Mouse (Mus musculus) layer of hippocampus, adult 8-10 months (tissue): ENCODE measurements around the gene Dnah1. TPM values are rescaled to one million over a fixed set of nuclear protein-coding genes. Genes with fewer than 3 reads are reported as not detected.

Source experiments
- DNase-seq, 2 experiments: peaks; one replicate each; pipeline ENCODE4 v3.0.0; 2022; ENCODE audit warnings: low spot score in 2 of 2
- total RNA-seq, 4 experiments: library from RNA; stranded (reverse); gene quantifications; 2 replicates each; pipeline ENCODE4 v1.2.4; 2022

Gene Dnah1
- total RNA-seq, 4 experiments from 2014 or later: 4.4 to 6.4 (median 5.9) TPM

DNA sequence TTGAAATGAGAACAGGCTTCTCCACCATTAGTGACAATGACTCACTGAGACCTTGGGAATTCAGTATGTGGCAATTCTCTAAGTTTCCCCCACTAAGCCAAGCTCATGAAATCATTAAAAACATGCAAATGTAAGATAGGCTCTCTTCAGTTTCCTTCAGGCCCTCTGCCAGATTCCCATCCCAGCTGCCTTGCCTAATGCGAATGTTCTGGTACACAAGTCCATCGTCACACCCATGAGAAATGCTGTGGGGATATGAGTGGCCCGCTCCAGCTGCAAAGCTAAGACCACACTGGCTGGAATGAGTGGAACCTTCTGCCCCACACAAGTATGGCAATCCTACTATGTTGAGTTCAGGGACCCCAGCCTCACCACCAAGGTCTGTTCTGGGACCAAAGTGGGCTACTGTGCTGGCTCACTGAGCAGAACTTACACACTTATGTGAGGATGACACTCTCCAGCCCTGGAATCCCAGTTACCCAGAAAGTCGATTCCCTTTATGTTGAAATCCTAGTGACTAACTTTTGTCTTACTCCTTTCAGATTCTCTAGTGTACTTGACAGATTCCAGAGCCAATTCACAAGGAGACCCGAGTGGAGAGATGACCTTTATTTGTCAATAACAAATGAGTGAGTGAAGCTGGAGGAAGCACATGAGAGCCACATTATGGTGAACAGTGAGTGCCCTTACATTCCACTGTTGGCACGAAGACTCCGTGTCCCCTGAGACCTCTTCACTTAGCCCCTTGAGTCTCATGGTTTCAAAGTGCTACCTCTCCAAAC lies 86.4 kb downstream of the Dnah1 start:
- DNase-seq: no peak

DNA sequence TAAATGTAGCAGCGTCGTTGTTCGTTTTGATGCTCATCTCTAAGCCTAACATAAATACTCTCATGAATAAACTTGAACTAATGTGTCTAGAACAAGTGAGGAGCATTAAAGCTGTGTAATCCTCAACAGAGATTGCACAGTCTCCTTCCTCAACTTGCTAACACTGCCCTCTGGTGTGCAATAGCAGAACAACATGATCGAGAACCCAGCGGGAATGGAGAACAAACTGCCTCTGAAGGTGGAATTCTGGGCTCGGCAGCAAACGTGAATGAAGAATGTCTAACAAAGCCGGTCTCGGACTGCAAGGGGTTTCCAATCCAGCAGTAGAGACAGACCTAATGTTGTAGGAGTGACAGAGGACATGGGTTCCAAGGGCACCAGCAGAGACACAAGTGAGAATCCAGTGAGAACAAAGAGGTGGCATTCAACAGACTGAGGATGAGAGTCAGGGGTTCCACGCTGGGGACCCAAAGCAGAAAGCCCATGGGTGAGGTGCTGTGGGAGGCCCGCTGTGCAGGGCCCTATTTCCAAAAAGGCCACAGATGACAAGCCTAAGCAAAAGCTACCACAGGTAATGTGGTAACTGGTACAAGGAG lies 89.6 kb downstream of the Dnah1 start:
- peak; percentile 48 to 85 for DNase-seq

DNA sequence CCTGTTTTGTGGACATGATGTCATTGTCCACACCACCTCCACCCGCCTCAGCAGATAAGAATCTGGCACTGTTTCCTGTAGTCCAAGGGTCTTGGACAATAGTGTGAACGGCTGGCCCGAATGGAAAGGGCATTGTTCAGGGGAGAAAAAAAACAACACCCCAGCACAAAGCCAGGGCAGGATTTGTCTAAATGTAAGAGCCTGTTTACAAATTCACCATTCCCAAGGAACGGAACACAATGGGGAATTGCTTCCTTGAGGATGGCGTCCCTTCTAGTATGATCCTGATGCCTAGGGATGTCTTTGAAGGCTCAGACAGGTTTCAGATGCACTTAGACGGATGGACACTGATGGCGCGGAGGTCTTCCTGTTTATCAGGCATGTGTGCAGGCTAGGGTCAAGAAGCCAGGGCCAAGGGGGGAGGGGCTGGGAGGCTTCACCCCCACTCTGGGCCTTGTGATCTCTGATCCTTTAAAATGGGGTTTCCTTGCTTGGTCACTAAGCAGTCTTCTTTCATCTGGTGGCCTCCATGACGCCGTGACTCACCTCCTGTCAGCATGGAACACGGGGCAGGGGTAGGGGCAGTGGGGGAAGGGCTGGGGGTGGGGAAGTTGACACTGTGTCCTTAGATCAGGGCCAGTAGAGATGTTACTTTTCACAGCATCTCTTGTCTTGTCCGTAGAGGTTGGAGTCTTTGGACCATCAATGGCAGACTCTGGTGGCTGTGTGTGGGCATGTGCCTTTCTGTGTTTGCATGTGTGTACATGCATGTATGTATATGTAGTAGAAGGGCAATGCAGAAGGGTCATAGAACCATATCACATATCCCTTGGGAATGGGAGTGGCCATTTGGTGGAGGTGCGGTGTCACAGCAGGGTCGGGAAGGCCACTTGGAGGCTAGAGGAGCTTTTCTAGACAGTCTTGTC lies 90.4 kb downstream of the Dnah1 start:
- DNase-seq: no peak

DNA sequence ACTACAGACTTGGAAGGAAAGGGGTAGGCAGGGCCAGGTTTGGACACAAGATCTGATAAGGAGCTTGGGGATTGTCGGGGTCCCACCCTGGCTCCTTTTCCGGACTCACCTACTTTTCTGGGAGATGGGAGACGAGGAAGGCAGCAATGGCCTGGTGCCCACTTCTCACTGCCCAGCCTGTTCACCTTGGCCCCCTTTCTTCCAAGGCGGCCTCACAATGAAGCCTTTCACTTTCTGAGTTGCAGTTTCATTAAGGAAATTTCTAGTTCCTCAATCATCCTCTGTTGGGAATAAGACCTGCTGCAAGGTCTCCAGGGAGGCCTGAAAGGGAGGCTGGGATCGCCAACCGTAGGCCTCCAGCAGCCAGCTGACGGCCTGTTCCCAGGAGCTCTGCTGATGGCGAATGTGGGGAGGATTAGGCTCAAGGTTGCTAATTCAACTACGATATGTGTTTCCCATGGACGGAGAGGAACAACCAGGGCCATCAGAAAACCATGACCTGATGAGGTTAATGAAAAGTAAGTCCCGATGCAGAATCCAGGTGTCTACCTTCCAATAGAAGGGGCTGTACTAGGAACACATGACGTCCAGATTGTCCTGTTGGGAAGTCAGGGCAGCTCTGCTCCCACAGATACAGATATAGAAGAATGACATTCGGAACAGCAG lies 91.2 kb downstream of the Dnah1 start:
- DNase-seq: no peak

DNA sequence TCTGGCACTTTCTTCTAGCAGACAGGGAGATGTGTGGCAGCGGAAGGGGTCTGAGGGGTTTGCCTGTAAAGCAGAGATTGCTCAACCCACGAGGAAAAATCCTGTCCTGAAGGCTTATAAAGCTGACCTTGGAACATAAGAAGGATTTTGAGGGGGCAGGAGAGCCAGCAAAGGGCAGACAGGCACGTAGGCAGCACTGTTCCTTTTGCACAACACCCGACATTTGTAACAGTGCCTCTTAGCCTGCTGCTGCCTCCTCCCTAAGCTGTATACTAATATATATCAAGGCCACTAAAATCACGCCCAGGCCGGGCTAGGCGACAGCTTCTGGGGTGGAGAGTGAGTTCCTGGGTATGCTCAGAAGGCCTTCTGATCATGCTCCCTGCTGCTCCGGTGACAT lies 93.3 kb downstream of the Dnah1 start:
- DNase-seq: no peak

DNA sequence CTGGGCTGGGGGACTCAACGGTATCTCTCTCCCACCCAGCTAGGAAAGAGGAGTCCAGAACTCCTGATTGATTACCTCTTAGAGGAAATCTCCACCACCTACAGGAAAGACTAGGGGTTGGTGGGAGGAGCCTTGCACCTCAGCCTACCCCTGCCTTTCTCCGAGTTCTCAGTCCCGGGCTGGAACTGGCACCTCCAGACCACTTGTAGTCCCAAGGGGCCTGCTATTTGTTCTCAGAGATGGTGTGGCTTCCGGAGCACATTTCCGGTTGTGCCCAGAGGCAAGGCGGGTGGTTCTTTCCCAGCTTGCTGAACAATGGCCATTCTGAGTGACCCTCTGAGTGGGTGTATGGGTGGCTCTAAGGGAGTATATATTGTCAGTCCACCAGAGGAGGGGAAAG lies 95.5 kb downstream of the Dnah1 start:
- no peak for DNase-seq

DNA sequence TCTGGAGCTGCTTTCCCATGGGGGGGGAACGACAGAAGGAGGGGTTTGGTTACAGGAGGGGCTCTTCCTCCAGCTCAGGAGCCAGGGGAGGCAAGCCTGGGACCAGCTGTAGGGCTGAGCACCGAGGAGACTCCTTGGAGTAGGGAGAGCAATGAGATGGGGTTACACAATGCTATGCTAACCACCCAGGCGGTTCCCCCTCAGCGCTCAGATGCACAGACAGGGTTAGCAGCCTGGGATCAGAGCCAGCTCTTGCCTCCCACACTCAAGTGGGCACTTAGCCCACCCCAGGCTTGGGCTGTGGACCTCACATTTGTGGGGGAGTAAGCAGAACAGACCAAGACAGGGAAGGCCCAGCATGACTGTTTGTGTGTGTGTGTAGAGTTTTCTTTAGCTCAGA lies 96.7 kb downstream of the Dnah1 start:
- DNase-seq: peak; percentile 48 to 53

DNA sequence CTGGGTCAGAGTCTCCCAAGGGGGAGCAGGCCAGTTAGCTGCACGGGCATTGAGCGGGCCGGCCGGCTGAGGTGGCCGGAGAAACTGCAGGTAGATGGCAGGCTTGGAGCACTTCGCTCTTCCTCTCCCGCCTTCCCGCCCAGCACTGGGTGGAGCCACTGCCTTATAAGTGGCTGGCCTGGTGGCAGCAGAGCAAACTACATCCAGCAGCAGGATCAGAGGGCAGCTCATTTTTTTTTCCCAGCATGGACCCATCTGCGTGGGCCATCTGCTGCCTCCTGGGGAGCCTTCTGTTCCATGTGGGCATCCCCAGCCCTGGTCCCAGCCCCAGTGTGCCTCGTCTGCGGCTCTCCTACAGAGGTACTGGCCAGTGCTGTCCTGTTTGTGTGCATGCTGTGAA lies 106.0 kb downstream of the Dnah1 start, which contains the start of gene Sema3g:
Sema3g (plus strand) TSS at position 195 of the 400 bp plus-strand sequence.
- DNase-seq: no peak

DNA sequence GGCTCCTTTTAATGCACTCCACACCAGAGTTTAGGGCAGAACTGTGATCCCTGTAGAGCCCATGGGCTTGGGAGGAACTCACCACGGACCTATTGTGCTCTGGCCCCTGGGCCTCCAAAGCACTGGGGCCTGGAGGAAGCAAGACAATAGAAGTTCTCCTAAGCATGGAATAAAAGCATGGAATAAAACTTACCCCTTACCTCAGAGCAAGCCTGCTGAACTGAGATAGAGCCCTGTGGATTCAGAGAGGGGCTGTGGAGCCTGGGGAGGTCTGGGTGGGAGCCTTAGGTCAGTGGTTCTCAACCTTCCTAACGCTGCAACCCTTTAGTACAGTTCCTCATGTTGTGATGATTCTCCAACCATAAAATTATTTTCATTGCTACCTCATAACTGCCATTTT lies 106.8 kb downstream of the Dnah1 start, which contains the start of gene Nisch:
Nisch (minus strand) TSS at position 101 of the 400 bp plus-strand sequence.
- no peak for DNase-seq

DNA sequence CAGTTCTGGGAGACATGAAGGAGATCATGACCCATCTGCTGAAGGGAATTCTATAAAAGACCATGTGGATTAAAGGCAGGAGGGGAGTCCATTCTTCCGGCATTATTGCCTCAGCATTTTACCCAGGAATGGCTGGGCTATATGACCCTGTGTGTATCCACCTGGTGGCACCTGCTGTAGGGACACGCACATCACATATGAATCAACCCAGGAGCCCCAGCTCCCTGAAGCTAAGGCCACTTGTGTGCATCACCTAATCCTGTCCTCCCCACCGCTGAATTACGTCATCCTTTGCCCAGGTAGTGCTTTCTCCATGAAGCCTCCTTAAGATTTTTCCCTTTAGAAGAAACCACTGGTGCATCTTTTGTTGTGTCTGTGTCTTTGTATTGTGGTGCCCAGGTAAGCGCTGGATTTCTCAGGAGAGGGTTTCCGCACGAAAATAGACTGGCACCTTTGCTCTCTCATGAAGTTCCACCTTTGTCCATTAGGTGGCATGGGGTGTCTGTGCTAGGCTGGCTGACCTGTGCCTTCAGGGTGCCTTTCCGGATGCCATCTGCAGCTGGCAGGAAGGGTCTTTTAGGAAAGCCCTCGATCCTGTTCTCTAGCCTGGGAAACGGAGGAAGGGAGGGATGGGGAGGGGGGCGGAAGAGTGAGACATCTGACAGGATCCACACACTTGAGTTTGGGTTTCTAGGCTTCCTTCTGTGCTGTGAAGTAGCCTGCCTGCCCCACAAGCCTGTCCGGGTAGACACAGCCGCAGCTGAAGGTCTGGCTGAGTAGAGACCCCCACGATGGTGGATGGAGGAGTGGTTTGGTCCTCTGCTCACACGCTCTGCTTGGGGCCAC lies 108.3 kb downstream of the Dnah1 start:
- DNase-seq: peak in 1 of 2 experiments; percentile 44

DNA sequence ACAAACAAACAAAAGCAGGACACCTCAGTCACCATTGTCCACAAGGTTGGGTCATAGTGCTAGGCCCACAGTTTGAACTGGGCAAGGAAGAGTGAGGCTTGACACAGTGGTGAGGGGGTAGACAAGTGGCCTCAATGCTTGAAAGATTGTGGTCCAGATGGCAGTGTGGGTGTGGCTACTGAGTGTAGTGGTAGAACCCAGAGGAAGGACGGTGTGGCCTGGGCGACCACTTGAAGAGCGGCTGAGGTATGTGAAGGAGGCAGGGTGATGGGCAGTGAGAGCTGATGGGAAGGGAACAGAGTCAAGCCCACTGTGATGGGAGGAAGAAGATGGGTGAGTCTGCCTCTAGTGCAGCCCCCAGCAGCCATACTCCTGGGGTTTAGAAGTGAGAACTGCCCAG lies 109.0 kb downstream of the Dnah1 start:
- DNase-seq: no peak

DNA sequence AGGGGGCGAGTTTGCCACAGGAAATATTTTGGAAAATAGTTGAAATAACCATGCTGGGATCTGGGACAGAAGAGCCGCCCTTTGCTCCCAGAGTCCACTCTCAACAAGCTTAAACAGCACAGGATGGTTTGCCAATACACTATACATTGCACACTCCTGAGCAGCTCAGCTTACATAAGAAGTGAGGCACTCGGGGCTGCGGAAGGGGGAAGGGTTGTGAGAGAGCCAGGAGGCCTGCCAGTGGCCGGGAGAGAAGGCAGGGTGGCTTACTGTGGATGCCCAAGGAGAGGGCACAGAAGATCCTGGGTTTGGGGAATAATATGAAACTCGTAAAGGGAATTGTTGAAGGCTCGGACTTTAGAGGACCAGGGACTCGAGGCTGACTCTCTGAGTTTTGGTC lies 109.8 kb downstream of the Dnah1 start:
- DNase-seq: no peak

DNA sequence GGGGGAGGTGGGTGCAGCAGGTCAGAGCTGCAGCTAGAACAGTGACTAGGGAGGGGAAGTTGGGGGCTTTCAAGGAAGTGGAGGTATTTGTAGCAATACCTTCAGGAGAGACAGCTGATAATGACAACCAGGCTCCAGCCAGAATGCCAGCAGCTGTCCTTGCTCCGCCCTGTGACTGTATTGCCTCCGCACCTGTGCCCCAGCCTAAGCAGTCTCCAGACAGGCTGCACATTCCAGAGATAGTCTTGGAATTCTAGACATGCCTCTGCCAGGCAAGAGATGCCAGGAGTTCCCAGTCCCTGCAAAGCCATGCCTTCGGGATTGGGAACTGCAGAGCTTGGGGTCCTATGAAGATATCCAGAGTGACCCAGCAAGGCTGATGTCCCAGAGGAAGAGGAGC lies 111.2 kb downstream of the Dnah1 start:
- DNase-seq: no peak

DNA sequence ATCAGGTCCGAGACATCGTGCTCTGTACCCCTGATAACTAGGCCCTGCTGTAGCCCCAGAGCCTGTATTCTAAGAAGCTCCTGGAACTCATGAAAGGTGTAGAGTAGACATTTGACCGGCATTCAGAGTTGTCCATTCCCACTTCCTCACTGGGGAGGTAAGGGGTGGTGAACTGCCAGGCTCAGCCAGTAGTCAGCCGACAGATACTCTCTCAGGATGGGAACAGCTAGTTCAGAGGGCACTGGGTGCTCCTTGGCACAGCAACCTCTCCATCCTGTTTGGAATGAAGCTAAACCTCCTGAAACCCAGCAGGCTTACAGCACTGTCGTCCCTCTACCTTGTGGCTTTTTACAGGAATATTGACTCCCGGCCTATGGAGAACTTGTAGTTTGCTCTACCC lies 111.8 kb downstream of the Dnah1 start:
- no peak for DNase-seq

Other genes starting within 250 kb of the Dnah1 start
- 10 to 100 TPM; 19.5 to 43.1 (median 26.7) TPM for gene Smim4, start 194.9 kb downstream of the Dnah1 start, total RNA-seq
- gene Nt5dc2, start 192.8 kb downstream of the Dnah1 start, total RNA-seq: 1 to 10 TPM; 5.9 to 8.8 (median 7.8) TPM
- 10 to 100 TPM; 17.6 to 27.0 (median 25.1) TPM for gene Stab1, start 155.3 kb downstream of the Dnah1 start, total RNA-seq
- 1 to 10 TPM; 2.3 to 3.7 (median 2.9) TPM for gene Tnnc1, start 115.6 kb downstream of the Dnah1 start, total RNA-seq
- 100 to 1,000 TPM; 432 to 530 (median 469) TPM for gene Nisch, start 107.0 kb downstream of the Dnah1 start, total RNA-seq
- 1 to 10 TPM; 4.7 to 5.9 (median 5.6) TPM for gene Sema3g, start 106.0 kb downstream of the Dnah1 start, total RNA-seq
- gene Phf7, start 72.6 kb downstream of the Dnah1 start, total RNA-seq: 1 to 10 TPM; 4.5 to 5.4 (median 4.9) TPM
- gene Bap1, start 72.4 kb downstream of the Dnah1 start, total RNA-seq: 100 to 1,000 TPM; 118 to 138 (median 130) TPM
- 10 to 100 TPM; 34.9 to 44.0 (median 40.9) TPM for gene Capn7, start 12.7 kb upstream of the Dnah1 start, total RNA-seq
- 100 to 1,000 TPM; 105 to 134 (median 117) TPM for gene Sh3bp5, start 112.2 kb upstream of the Dnah1 start, total RNA-seq
- 10 to 100 TPM; 13.8 to 21.0 (median 16.9) TPM for gene Eaf1, start 170.5 kb upstream of the Dnah1 start, total RNA-seq
- 10 to 100 TPM; 27.8 to 32.8 (median 31.8) TPM for gene Mettl6, start 171.1 kb upstream of the Dnah1 start, total RNA-seq